Mouse (Mus musculus): ENCODE results near the gene St5.

- TF ChIP-seq CTCF (IDR thresholded peaks at IDR 0.05; ENCODE audit: extremely low read depth, insufficient read depth, insufficient read length, insufficient replicate concordance), result no peak
- TF ChIP-seq POLR2A (IDR thresholded peaks at IDR 0.05; ENCODE audit: low read depth, low read length), result no peak
Observed at GRCm38 (mm10) chr7:109508034-109508433, 195.4 kb downstream of the St5 start, which contains the start of gene Trim66.

All from spleen, adult 2 months (tissue).